Mouse (Mus musculus): Measurements from ENCODE around the gene Zbtb17.

GRCm38 (mm10) chr4:141458236-141458635 is 13.8 kb downstream of the Zbtb17 start:
- TF ChIP-seq POLR2A (IDR thresholded peaks at IDR 0.05; ENCODE audit: borderline replicate concordance, low read depth, low read length) = no peak
- TF ChIP-seq CTCF (IDR thresholded peaks at IDR 0.05; ENCODE audit: low read depth, low read length) = no peak
